8 mouse cellular contexts compared by ENCODE assay signal in genomic region chr5:115470766-115471531, GRCm38 (mm10). TPM values are rescaled to one million over a fixed set of nuclear protein-coding genes. Genes with fewer than 3 reads are reported as not detected.
DNase-seq lines count a peak whose midpoint lies in the region; ATAC-seq and TF ChIP-seq lines count a peak whose summit lies in the region.

No protein-coding gene starts in this region.

- ATAC-seq in hindbrain, embryonic 16.5 days: 0 out of 2 replicates have a peak, but pooled peaks have one; percentile 37

- peak; percentile 81 for TF ChIP-seq CTCF in cerebellum, adult 2 months (IDR thresholded peaks at IDR 0.05; ENCODE audit: borderline replicate concordance, insufficient read depth, low read depth, low read length)

- peak; percentile 28 to 59 for DNase-seq in cerebellum, adult 2 months
- DNase-seq in cerebellum, adult 11-12 months: no peak
- DNase-seq in ovary, postnatal 14 days (ENCODE audit: low spot score): peak; percentile 39
- no peak for DNase-seq in ovary, postnatal 10 days (ENCODE audit: low spot score)
- DNase-seq in embryo, embryonic 11 days: peak; percentile 76
- peak; percentile 47 to 65 for DNase-seq in lung, adult 18-20 months
- peak; percentile 76 for DNase-seq in splenic B cell, adult 2 months (ENCODE audit: low read depth, low spot score)

- H3K4me2 ChIP-seq in hindbrain, embryonic 16.5 days (ENCODE audit: low read length): peak overlapping the region; percentile 24

- no peaks in the 10 kb centered on the region for H3K4me1 ChIP-seq in cerebellum, adult 2 months (ENCODE audit: control insufficient read depth, insufficient read depth, low read length)
- H3K4me1 ChIP-seq in hindbrain, embryonic 16.5 days (ENCODE audit: control insufficient read depth, insufficient read depth, low read depth, low read length): peaks cover 4% of the 10 kb centered on the region

- no peaks in the 10 kb centered on the region for H3K36me3 ChIP-seq in hindbrain, embryonic 16.5 days (ENCODE audit: control insufficient read depth, insufficient read depth, low read length)
- H3K36me3 ChIP-seq in splenic B cell, adult 2 months (ENCODE audit: control insufficient read depth, insufficient read depth, low read length, poor library complexity, severe bottlenecking): no peaks in the 10 kb centered on the region

- H3K4me3 ChIP-seq in cerebellum, adult 2 months (replicated peaks; ENCODE audit: insufficient read depth, low read depth, low read length): no peak overlapping the region
- no peak overlapping the region for H3K4me3 ChIP-seq in hindbrain, embryonic 16.5 days (ENCODE audit: low read length)

- no peak overlapping the region for H3K27ac ChIP-seq in cerebellum, adult 2 months (ENCODE audit: insufficient read depth, low read length)
- no peak overlapping the region for H3K27ac ChIP-seq in hindbrain, embryonic 16.5 days (ENCODE audit: low read depth, low read length)

- H3K27me3 ChIP-seq in cerebellum, adult 2 months (ENCODE audit: control insufficient read depth, insufficient read depth, low read length): no peaks in the 10 kb centered on the region
- H3K27me3 ChIP-seq in hindbrain, embryonic 16.5 days (replicated peaks; ENCODE audit: control insufficient read depth, insufficient read depth, low read length): no peaks in the 10 kb centered on the region
- no peaks in the 10 kb centered on the region for H3K27me3 ChIP-seq in splenic B cell, adult 2 months (ENCODE audit: control insufficient read depth, insufficient read depth, low read length, poor library complexity, severe bottlenecking)

- TF ChIP-seq POLR2A in cerebellum, adult 2 months (IDR thresholded peaks at IDR 0.05; ENCODE audit: borderline replicate concordance, insufficient read depth, low read length): no peak

- WGBS in cerebellum, adult 2 months: 32% methylated on average over 20 of the region's 20 CpGs
- 33% methylated on average over 20 of the region's 20 CpGs for WGBS in hindbrain, embryonic 16.5 days

- H3K9me3 ChIP-seq in hindbrain, embryonic 16.5 days (ENCODE audit: control insufficient read depth, low read length): no peaks in the 10 kb centered on the region

- H3K9ac ChIP-seq in hindbrain, embryonic 16.5 days (ENCODE audit: low read depth, low read length): no peak overlapping the region

RNA-seq across cellular contexts. Expression of gene Pla2g1b, which starts 4.9 kb away (rescaled TPM):
- not detected in 2 replicates for polyA plus RNA-seq in cerebellum, adult 2 months (2012; rRNA removed)
- not detected in 2 replicates for polyA plus RNA-seq in hindbrain, embryonic 16.5 days (2015; fragmentation: Nextera tagmentation; extraction: Ambion mirVana)

RNA-seq across cellular contexts. Expression of gene Sirt4, which starts 13.6 kb away (rescaled TPM):
- 114 and 122 TPM in 2 replicates for polyA plus RNA-seq in cerebellum, adult 2 months (2012; rRNA removed)
- 24.8 and 26.8 TPM in 2 replicates for polyA plus RNA-seq in hindbrain, embryonic 16.5 days (2015; fragmentation: Nextera tagmentation; extraction: Ambion mirVana)

RNA-seq across cellular contexts. Expression of gene Pxn, which starts 35.5 kb away (rescaled TPM):
- 194 and 240 TPM in 2 replicates for polyA plus RNA-seq in cerebellum, adult 2 months (2012; rRNA removed)
- 19.1 and 23.9 TPM in 2 replicates for polyA plus RNA-seq in hindbrain, embryonic 16.5 days (2015; fragmentation: Nextera tagmentation; extraction: Ambion mirVana)

RNA-seq across cellular contexts. Expression of gene Msi1, which starts 41.5 kb away (rescaled TPM):
- polyA plus RNA-seq in cerebellum, adult 2 months (2012; rRNA removed): 56.5 and 60.4 TPM in 2 replicates
- polyA plus RNA-seq in hindbrain, embryonic 16.5 days (2015; fragmentation: Nextera tagmentation; extraction: Ambion mirVana): 23.0 and 44.5 TPM in 2 replicates

Comparison
In these comparisons a context has a peak if more than half of its experiments do, and no peak if none do; other contexts are left out.
1. DNase-seq: peak in cerebellum, adult 2 months (2 of 2), ovary, postnatal 14 days (single experiment), embryo, embryonic 11 days (single experiment), lung, adult 18-20 months (2 of 2) and splenic B cell, adult 2 months (single experiment); none in cerebellum, adult 11-12 months (single experiment) and ovary, postnatal 10 days (single experiment).